Mouse (Mus musculus) ES-Bruce4 (cell line): ENCODE results near the gene Ppard.

Experiments used
- EP300 ChIP-seq: IDR thresholded peaks from 2 replicates; pipeline ENCODE4 v1.6.1; 2011; ENCODE audit warnings: low read depth, low read length; ENCODE audit not compliant: insufficient read depth
- POLR2A ChIP-seq: IDR thresholded peaks from one replicate; pipeline ENCODE4 v1.8.1; 2011; ENCODE audit warnings: low read length; ENCODE audit not compliant: insufficient read depth

- no peak for TF ChIP-seq POLR2A
- no peak for TF ChIP-seq EP300
These were observed 11.7 kb downstream of the Ppard start for GRCm38 (mm10) chr17:28244214-28244613.
